Mouse (Mus musculus): ENCODE measurements at regions not wholly inside any gene's neighbourhood (a gene's known extent, or its start where the extent isn't known, plus 50 kb on each side); places are given as distances from the start of the nearest gene placed in this dataset.
A peak's percentile ranks its signal among the peaks of the same experiment; 100 is the strongest.

- no peak for DNase-seq (ENCODE audit: low spot score in 2 of 2)
Measured at GRCm38 (mm10) chr19:25729103-25729502, 56.9 kb downstream of the Dmrt2 start.

DNA sequence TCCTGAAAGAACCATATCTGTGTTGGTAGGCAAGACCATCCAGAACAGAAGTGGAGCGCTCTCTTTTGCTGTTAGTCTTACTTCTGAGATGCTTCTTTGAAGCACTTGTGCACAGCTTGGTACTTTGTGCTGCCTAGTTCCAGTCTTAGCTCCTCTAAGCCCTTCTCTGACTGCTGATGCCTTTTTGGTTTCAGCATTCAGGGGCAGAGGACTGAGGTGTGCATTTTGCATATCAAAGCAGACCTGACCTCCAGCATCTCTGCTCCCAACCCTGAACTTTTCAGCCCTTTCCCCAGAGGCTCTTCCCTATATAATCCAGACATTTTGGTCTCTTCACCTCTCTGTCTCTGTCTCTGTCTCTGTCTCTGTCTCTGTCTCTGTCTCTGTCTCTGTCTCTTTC, 57.4 kb downstream of the Dmrt2 start:
- no peak for DNase-seq (ENCODE audit: low spot score in 2 of 2)

DNA sequence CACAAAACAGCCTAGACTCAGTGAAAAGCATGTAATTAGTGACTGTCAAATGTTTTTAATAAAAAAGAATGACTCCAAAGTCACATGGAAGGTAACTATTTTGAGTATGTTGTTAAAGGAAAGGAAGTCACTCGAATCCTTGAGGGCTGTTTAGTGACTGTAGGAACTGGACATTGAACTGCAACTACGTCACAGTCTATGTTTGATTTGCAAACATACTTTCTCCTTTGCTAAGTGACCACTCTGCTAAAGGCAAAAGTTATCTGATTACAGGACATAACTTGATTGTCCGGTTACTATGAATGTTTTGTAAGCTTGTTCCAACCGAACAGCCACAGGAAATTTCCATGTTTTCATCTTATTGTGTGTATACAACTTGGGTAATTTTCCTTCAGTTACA, 106.2 kb downstream of the Dmrt2 start:
- DNase-seq (ENCODE audit: low spot score in 2 of 2) = no peak

- DNase-seq (ENCODE audit: low spot score in 2 of 2) = no peak
Measured at GRCm38 (mm10) chr19:25779356-25779755, 107.1 kb downstream of the Dmrt2 start.

- no peak for DNase-seq (ENCODE audit: low spot score in 2 of 2)
Measured at GRCm38 (mm10) chr19:25781314-25781713, 109.1 kb downstream of the Dmrt2 start.

GRCm38 (mm10) chr19:25802692-25803091, 130.5 kb downstream of the Dmrt2 start:
- no peak for DNase-seq (ENCODE audit: low spot score in 2 of 2)

DNA sequence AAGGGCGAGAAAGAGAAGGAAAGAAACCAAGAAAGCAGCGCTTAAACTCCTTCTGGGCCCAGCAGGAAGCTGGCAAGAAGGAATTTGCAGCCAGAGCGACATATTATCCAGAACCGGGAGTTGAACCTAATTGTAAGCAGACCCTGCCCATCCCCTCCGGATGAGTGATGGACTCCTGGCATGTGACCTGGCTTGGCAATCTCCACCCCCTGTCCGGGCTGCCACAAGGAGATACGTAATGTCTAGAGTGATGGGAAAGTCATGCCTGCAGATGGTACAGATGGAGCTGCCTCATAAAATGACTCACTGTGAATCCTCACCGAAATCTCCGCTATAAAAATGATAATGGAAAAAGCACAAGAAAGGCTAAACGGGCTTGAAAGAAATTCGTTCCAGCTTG, 133.1 kb downstream of the Dmrt2 start:
- peak in 1 of 2 experiments; percentile 26 for DNase-seq (ENCODE audit: low spot score in 2 of 2)

DNA sequence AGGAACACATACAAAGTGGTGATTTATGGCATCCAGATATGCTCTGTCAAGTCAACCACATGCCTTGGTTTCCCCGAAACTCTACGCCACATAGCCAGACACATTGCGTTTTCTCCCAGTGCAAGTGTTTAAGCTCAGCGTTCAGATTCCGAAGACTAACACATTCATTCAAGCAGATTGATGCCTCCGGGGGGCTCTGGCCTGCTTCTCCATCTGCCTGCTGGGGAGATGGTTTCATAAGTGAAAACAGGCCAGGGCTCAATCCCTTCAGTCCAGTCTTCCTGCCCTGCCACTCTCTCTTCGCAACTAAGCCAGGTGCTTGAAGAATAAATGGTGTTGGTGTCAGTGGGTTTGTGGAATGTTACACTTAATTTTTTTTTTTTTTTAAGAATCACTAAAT, 141.4 kb downstream of the Dmrt2 start:
- no peak for DNase-seq (ENCODE audit: low spot score in 2 of 2)

- DNase-seq (ENCODE audit: low spot score in 2 of 2) = no peak
Measured at GRCm38 (mm10) chr19:25845158-25845557, 172.9 kb downstream of the Dmrt2 start.

- no peak for DNase-seq (ENCODE audit: low spot score in 2 of 2)
Measured at GRCm38 (mm10) chr19:25856344-25856743, 184.1 kb downstream of the Dmrt2 start.

- DNase-seq (ENCODE audit: low spot score in 2 of 2) = no peak
Measured at GRCm38 (mm10) chr19:25863312-25863711, 191.1 kb downstream of the Dmrt2 start.

- DNase-seq (ENCODE audit: low spot score in 2 of 2) = no peak
Measured at GRCm38 (mm10) chr19:25906721-25907120, 234.5 kb downstream of the Dmrt2 start.

DNA sequence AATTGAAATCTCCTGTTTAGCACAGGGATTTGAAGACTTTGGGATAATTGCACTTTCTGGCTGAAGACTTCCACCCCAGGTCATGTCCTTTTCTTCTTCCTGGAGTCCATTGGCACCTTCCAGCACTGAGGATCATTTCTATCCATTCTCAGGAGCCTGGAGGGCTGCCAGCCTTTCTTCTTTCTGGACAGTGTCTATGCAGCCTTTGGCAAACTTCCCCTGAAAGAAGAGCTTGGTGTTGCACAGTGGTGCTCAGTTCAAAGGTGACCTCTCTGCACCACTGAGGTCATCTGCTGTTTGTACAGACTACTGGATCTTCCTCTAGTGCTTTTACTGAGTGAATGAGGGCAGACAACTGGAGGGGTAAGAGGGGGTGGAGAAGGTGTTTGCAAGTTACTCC, 249.8 kb downstream of the Dmrt2 start:
- no peak for DNase-seq (ENCODE audit: low spot score in 2 of 2)

- DNase-seq (ENCODE audit: low spot score in 2 of 2) = no peak
Measured at GRCm38 (mm10) chr19:25922806-25923205, 250.6 kb downstream of the Dmrt2 start.

DNA sequence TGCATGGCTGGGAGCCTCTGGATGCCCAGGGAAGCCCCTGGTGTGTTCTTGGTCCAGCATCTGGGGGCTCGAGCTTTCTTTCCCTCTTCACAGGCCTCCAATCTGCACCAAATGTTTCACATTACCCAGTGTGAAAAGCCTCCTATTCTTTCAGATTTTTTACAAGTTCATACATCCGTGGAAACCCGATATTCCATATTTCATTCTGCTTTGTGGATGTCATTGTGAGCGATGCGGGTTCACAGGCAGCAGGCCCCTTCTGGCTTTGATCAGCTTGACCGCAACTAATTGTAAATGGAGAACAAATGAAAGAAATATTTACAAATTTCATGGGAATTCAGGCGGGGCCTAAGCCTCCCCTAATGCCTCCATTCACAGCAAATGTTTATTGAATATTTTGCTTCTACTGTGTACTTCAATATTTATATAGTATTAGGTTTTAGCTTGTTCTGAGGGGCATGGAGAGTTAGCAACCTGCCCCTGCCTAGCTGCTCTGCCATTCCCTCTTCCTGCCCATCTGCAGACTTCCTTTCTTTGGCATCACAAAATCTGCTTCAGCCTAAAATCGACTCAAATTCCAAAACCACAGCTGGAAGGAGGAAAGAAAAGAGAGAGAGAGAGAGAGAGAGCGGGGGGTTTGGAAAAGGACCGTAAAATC, 251.6 kb downstream of the Dmrt2 start:
- no peak for DNase-seq (ENCODE audit: low spot score in 2 of 2)

DNA sequence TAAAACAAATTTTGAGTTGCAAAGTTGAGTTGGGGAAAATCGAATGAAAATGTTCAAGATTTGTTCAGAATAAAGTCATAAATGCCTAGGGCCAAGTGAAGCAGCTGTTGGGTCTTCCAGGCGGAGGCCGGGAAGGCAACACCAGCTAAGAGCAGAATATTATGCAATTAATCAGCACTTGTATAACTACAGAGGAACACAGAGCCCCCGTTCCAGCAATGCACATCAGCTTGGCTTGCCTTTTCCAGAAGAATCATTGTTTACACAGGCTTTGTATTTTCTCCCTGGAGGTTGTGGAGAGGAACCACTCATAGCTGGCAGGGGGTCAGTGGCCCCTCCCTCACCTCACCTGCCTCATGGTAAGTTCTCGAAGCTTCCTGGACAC, 252.2 kb downstream of the Dmrt2 start:
- DNase-seq (ENCODE audit: low spot score in 2 of 2) = no peak

DNA sequence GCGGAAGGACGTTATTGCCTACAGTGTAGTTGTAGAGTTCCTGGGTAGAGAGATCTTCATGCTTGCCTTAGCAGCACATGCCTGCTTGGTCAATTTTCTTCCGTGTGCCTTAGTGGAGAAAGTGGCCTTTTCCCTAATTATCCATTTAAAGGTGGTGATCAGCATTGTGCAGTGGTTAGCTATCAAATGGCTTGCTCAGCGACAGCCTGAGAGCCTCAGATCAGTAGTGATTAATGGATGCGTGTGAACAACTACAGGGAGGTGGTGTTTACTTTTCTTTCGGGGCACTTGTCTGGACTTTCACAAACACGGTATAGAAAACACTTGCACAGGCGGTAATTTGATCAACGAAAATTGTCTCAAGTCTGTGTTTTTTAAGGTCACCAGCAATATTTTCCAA, 255.0 kb downstream of the Dmrt2 start:
- no peak for DNase-seq (ENCODE audit: low spot score in 2 of 2)

DNA sequence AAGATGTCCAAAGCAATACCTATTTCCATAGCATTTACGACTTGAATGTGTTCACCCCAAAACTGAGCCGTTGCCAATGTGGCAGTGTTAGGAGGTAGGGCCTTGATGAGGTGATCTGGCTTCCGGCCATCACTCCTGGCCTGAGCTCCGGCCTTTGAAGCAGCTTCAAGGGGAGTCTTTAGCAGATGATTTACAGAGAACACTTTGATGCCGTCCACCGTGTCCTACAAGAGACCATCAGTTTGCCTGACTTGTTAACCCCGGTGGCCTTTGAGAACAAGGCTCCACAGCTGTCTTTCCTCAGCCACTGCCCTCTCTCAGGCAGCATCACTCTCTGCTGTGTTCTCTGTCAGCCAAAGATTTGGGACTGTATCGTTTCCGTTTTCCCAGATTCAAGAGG, 265.1 kb downstream of the Dmrt2 start:
- DNase-seq (ENCODE audit: low spot score in 2 of 2) = no peak

DNA sequence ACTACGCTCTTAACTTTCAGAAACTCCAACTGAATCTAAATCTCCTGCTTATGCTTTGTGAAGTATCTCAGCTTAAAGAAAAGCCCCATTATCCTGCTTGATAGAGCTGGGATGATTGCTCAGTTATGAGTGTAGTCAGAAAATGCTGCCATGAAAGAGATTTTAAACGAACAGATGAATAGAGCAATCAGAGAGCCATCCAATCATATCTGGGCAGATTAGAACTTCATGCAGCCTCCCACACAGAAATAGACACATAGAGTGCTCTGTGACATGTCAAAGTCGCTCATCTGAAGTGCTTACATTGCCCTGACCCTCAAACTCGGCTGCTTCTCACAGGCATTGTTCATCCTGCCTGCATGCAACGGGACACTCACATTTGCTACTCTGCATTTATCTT, 299.0 kb downstream of the Dmrt2 start:
- no peak for DNase-seq (ENCODE audit: low spot score in 2 of 2)

DNA sequence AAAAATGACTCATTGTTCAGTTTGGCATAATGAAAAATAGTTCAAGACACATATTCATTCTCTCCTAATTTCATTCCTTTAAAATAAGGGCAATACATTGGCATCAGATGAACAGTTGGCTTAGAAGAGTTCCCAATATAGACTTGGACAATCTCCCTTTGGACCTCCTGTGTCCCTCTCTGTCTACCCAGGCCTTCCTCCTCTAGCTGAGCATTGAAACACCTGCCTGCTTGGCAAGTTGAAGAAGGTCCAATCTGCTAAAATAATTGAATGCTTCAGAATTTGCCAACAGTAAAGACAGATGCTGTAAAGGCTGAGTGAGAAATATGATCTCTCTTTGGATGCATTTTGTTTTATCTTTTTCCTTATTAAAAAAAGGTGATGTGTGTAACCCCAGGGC, 303.0 kb downstream of the Dmrt2 start:
- no peak for DNase-seq (ENCODE audit: low spot score in 2 of 2)

DNA sequence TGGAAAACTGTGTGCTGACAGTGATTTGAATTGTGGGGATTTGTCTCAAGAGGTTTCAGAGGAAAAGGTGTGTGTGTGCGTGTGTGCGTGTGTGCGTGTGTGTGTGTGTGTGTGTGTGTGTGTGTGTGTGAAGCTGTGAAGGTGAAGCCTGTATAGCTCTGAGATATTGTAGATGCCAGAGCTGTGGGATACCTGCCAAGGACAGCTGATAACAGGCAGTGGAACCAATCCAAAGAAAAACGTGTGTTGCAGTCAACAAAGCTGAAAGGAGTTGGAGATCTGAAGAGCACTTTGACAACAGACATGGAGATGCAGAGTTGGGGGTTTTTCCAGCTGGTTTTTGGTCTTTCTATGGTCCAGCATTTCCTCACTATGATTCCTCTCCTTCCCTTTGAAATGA, 308.1 kb downstream of the Dmrt2 start:
- no peak for DNase-seq (ENCODE audit: low spot score in 2 of 2)

DNA sequence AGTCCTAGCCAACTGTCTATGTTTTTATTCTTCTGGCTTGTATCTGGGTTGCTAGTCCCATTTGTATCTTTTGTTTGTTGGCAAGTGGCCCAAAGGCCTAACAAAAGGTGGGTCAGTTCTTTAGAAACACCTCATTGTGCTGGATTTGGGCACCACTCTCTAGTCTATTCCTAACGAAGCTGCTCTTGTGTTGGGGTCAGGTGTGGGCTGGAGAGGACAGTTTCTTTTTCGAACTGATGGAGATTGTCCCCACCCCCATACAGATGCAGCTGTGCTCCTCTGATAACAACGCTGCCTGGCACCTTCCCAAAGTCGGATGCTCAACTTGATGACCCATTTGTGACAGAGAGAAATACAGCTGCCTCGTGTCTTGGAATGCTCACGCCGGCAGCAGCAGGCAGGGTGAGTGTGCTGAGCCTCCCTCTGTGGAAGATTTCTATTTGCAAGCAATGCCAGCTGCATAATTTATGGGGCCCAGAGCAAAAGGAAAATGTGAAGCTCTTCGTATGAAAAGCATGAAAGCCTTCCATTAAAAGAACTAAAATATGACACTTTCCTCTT, 342.5 kb downstream of the Dmrt2 start:
- DNase-seq (ENCODE audit: low spot score in 2 of 2) = peak; percentile 18 to 33

- DNase-seq (ENCODE audit: low spot score in 2 of 2) = no peak
Measured at GRCm38 (mm10) chr19:26021141-26021540, 348.9 kb downstream of the Dmrt2 start.

DNA sequence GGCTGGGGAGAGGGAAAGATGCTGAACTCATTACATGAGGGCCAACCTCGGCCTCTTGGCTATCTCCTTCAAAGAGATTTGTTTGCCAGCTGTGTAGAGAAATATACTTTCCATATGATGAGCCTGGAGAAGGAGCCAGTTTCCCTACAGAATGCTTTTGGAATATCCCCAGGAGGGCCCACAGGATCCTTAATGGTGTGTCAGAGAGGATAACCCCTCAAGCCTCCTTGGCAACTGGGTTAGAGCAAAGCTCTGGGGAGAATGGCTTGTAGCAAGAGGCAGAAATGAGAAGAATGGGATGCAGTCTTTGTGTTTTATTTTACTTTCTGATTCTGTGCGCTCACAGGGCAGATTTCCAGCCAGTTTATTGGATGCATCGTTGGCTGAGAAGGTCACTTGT, 353.9 kb downstream of the Dmrt2 start:
- DNase-seq (ENCODE audit: low spot score in 2 of 2) = no peak
